Mouse (Mus musculus) skeletal muscle tissue, postnatal 0 days (tissue): ENCODE measurements around the gene Gm21719. TPM values are rescaled to one million over a fixed set of nuclear protein-coding genes. Genes with fewer than 3 reads are reported as not detected.

Source experiments
- polyA plus RNA-seq: library from polyadenylated mRNA; unstranded; fragments of >200 nt; fragmentation: Nextera tagmentation; extraction: Ambion mirVana; gene quantifications from 2 replicates; pipeline ENCODE4 v1.2.1, GENCODE M21; 2015

Gm21719 gene
- not detected in 2 replicates for polyA plus RNA-seq

DNA sequence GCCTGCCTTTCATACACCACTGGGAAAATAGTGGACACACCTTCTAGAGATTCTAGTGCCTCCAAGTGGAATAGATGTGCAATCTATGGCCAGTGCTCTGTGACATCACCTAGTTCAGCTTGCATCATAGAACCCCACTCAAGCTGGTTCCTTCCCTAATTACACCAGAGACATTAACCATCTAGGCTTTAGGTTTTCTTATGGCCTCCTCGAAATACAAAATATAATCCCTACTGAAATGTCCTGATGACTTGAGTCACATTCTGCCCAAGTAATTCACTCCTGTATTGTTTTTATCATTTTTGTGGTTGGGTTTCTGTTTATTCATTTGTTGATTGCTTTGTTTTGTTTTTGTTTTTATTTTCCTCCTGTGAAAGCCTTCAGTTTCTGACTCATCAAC is at the start of gene Gm21719:
Gene Gm21719 (minus strand): TSS at position 101 of the 400 bp plus-strand sequence.

Other genes with a start within 250 kb of the Gm21719 start
- gene Gm28919, start 99.3 kb downstream of the Gm21719 start, polyA plus RNA-seq = not detected in 2 replicates
- gene Gm20830, start 235.4 kb upstream of the Gm21719 start, polyA plus RNA-seq = not detected in 2 replicates